Mouse (Mus musculus) stomach, embryonic 16.5 days (tissue): ENCODE data around the gene Ndufaf8. TPM values are rescaled to one million over a fixed set of nuclear protein-coding genes. Genes with fewer than 3 reads are reported as not detected.

Experiments
- ATAC-seq: fragments of 200-750 bp; cut with Nextera tagmentation; 2 replicates; pipeline ENCODE4 v1.8.0; 2017; ENCODE audit warnings: moderate number of reproducible peaks, moderate TSS enrichment; ENCODE audit not compliant: insufficient read depth, low FRiP score
- H3K27ac ChIP-seq: fragments of 300-500 bp; sonication (generic); 2 replicates; pipeline ENCODE4 v1.5.1; 2014; ENCODE audit warnings: low read length
- H3K27me3 ChIP-seq: fragments of 300-500 bp; sonication (generic); 2 replicates; pipeline ENCODE4 v1.6.1; 2014; ENCODE audit warnings: low read length, control low read depth, mixed read lengths; ENCODE audit not compliant: control insufficient read depth, insufficient read depth
- H3K36me3 ChIP-seq: fragments of 300-500 bp; sonication (generic); 2 replicates; pipeline ENCODE4 v1.6.1; 2014; ENCODE audit warnings: low read length; ENCODE audit not compliant: control insufficient read depth, insufficient read depth
- H3K4me1 ChIP-seq: fragments of 300-500 bp; sonication (generic); 2 replicates; pipeline ENCODE4 v1.6.1; 2014; ENCODE audit warnings: low read length, control low read depth, mixed read lengths; ENCODE audit not compliant: control insufficient read depth, insufficient read depth
- H3K4me2 ChIP-seq: fragments of 300-500 bp; sonication (generic); 2 replicates; pipeline ENCODE4 v1.6.1; 2014; ENCODE audit warnings: low read depth, low read length, mixed read lengths
- H3K4me3 ChIP-seq: fragments of 300-500 bp; sonication (generic); replicated peaks from 2 replicates; pipeline ENCODE4 v1.5.1; 2014; ENCODE audit warnings: mild to moderate bottlenecking, low read length
- H3K9ac ChIP-seq: fragments of 300-500 bp; sonication (generic); 2 replicates; pipeline ENCODE4 v1.6.1; 2014; ENCODE audit warnings: low read length
- H3K9me3 ChIP-seq: fragments of 300-500 bp; sonication (generic); replicated peaks from 2 replicates; pipeline ENCODE4 v1.6.1; 2016; ENCODE audit warnings: low read length, control low read depth; ENCODE audit not compliant: control insufficient read depth
- WGBS: fragments of 180-500 bp; shearing (Covaris S2); extraction: QIAGEN DNeasy Blood & Tissue Kit; methylation state at CpG from one replicate; pipeline ENCODE4 v1.1.7; 2014; 5-methylcytosine and 5-hydroxymethylcytosine counted together
- polyA plus RNA-seq: library from polyadenylated mRNA; unstranded; fragments of >200 nt; fragmentation: Nextera tagmentation; extraction: Ambion mirVana; gene quantifications from 2 replicates; pipeline ENCODE4 v1.2.1, GENCODE M21; 2015

The Ndufaf8 gene
- polyA plus RNA-seq, 1 experiment from 2014 or later, result 69.3 TPM

GRCm38 (mm10) chr11:120119108-120119507, 20.4 kb downstream of the Ndufaf8 start:
- no peak overlapping the region for H3K27ac ChIP-seq
- no peak overlapping the region for H3K9ac ChIP-seq
- no peaks in the 10 kb centered on the region for H3K9me3 ChIP-seq
- H3K4me3 ChIP-seq, result no peak overlapping the region
- no peak for ATAC-seq
- 91% methylated on average over 7 of the region's 7 CpGs for WGBS
- H3K36me3 ChIP-seq, result no peaks in the 10 kb centered on the region
- H3K4me2 ChIP-seq, result no peak overlapping the region
- no peaks in the 10 kb centered on the region for H3K4me1 ChIP-seq
- H3K27me3 ChIP-seq, result no peaks in the 10 kb centered on the region

GRCm38 (mm10) chr11:120119936-120120541, 21.3 kb downstream of the Ndufaf8 start:
- no peaks in the 10 kb centered on the region for H3K4me1 ChIP-seq
- no peaks in the 10 kb centered on the region for H3K36me3 ChIP-seq
- no peak for ATAC-seq
- H3K27me3 ChIP-seq, result no peaks in the 10 kb centered on the region
- no peak overlapping the region for H3K9ac ChIP-seq
- H3K4me3 ChIP-seq, result no peak overlapping the region
- no peak overlapping the region for H3K27ac ChIP-seq
- WGBS, result 83% methylated on average over 10 of the region's 10 CpGs
- no peaks in the 10 kb centered on the region for H3K9me3 ChIP-seq
- H3K4me2 ChIP-seq, result no peak overlapping the region

GRCm38 (mm10) chr11:120120642-120121420, 22.1 kb downstream of the Ndufaf8 start:
- WGBS, result 77% methylated on average over 17 of the region's 17 CpGs
- H3K9ac ChIP-seq, result no peak overlapping the region
- H3K4me1 ChIP-seq, result no peaks in the 10 kb centered on the region
- no peaks in the 10 kb centered on the region for H3K27me3 ChIP-seq
- no peak overlapping the region for H3K4me2 ChIP-seq
- no peak overlapping the region for H3K27ac ChIP-seq
- H3K36me3 ChIP-seq, result no peaks in the 10 kb centered on the region
- ATAC-seq, result no peak
- no peaks in the 10 kb centered on the region for H3K9me3 ChIP-seq
- no peak overlapping the region for H3K4me3 ChIP-seq

GRCm38 (mm10) chr11:120122126-120122525, 23.4 kb downstream of the Ndufaf8 start:
- Histone ChIP-seq H3K4me2 (no peak overlapping the region), H3K9me3 (no peaks in the 10 kb centered on the region), H3K27ac (no peak overlapping the region), H3K4me3 (no peak overlapping the region), H3K36me3 (no peaks in the 10 kb centered on the region), H3K4me1 (no peaks in the 10 kb centered on the region), H3K27me3 (no peaks in the 10 kb centered on the region), H3K9ac (no peak overlapping the region)
- ATAC-seq, result no peak
- 85% methylated on average over 12 of the region's 12 CpGs for WGBS

GRCm38 (mm10) chr11:120126845-120127244, 28.1 kb downstream of the Ndufaf8 start:
- Histone ChIP-seq H3K36me3 (no peaks in the 10 kb centered on the region), H3K4me1 (no peaks in the 10 kb centered on the region), H3K4me2 (no peak overlapping the region), H3K9me3 (no peaks in the 10 kb centered on the region), H3K4me3 (no peak overlapping the region), H3K27me3 (no peaks in the 10 kb centered on the region), H3K9ac (no peak overlapping the region), H3K27ac (no peak overlapping the region)
- no peak for ATAC-seq
- WGBS, result 92% methylated on average over 2 of the region's 2 CpGs

GRCm38 (mm10) chr11:120129281-120129680, 30.6 kb downstream of the Ndufaf8 start:
- Histone ChIP-seq H3K9ac (no peak overlapping the region), H3K27me3 (no peaks in the 10 kb centered on the region), H3K4me1 (no peaks in the 10 kb centered on the region), H3K4me2 (no peak overlapping the region), H3K27ac (no peak overlapping the region), H3K4me3 (no peak overlapping the region), H3K9me3 (no peaks in the 10 kb centered on the region), H3K36me3 (no peaks in the 10 kb centered on the region)
- 84% methylated on average over 7 of the region's 7 CpGs for WGBS
- ATAC-seq, result no peak

- Histone ChIP-seq H3K36me3 (no peaks in the 10 kb centered on the region), H3K4me1 (peaks cover 33% of the 10 kb centered on the region), H3K9ac (no peak overlapping the region), H3K9me3 (no peaks in the 10 kb centered on the region), H3K27ac (no peak overlapping the region), H3K4me2 (no peak overlapping the region), H3K4me3 (no peak overlapping the region), H3K27me3 (no peaks in the 10 kb centered on the region)
- 75% methylated on average over 5 of the region's 5 CpGs for WGBS
- ATAC-seq, result no peak
Observed at GRCm38 (mm10) chr11:120134148-120134547, 35.4 kb downstream of the Ndufaf8 start.

- Histone ChIP-seq H3K27me3 (no peaks in the 10 kb centered on the region), H3K4me1 (peaks cover 33% of the 10 kb centered on the region), H3K27ac (no peak overlapping the region), H3K9ac (no peak overlapping the region), H3K4me2 (no peak overlapping the region), H3K9me3 (no peaks in the 10 kb centered on the region), H3K36me3 (peaks cover 3% of the 10 kb centered on the region; the same call in 1 of the 2 replicates), H3K4me3 (no peak overlapping the region)
- 82% methylated on average over 9 of the region's 9 CpGs for WGBS
- ATAC-seq, result no peak
Observed at GRCm38 (mm10) chr11:120134847-120135530, 36.3 kb downstream of the Ndufaf8 start.

- 66% methylated on average over 8 of the region's 8 CpGs for WGBS
- Histone ChIP-seq H3K27me3 (no peaks in the 10 kb centered on the region), H3K9me3 (no peaks in the 10 kb centered on the region), H3K36me3 (peaks cover 3% of the 10 kb centered on the region; the same call in 1 of the 2 replicates), H3K4me3 (no peak overlapping the region), H3K9ac (peak overlapping the region; percentile 2; the same call in 1 of the 2 replicates), H3K4me1 (peaks cover 33% of the 10 kb centered on the region), H3K4me2 (no peak overlapping the region), H3K27ac (peak overlapping the region; percentile 58)
- no peak; the same call in 1 of the 2 replicates for ATAC-seq
Observed at GRCm38 (mm10) chr11:120136195-120136594, 37.5 kb downstream of the Ndufaf8 start.
